8 mouse cellular contexts compared by ENCODE assay signal in the genomic region with DNA sequence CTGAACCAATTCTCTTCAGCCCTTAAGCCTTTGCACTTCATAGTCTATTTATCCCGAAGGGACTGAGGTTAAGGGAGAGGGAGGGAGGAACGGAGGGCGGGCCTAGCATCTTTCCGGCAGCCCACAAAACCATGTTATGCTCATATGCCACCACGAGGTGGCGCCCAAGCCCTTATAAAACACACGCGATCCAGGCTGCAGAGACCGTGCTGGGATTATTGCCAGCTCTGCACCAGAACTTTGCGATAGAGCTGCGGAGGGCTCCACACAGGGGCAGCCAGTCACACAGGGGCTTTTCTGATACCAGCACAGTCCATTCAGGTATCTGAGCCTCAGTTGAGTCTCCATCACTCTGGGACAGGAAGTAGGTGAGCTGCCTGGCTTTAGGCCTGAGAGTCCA. TPM values are rescaled to one million over a fixed set of nuclear protein-coding genes. Genes with fewer than 3 reads are reported as not detected.
DNase-seq lines count a peak whose midpoint lies in the region; ATAC-seq and TF ChIP-seq lines count a peak whose summit lies in the region.

No protein-coding gene starts in this region.

- H3K4me3 ChIP-seq in hindbrain, embryonic 16.5 days (ENCODE audit: low read length) = no peak overlapping the region
- H3K4me3 ChIP-seq in left cerebral cortex, adult 2 months = no peak overlapping the region
- H3K4me3 ChIP-seq in midbrain, embryonic 10.5 days = no peak overlapping the region

- peak; percentile 40 for ATAC-seq in Patski
- ATAC-seq in frontal cortex, adult (ENCODE audit: low TSS enrichment) = peak; percentile 64
- peak; percentile 58 for ATAC-seq in hindbrain, embryonic 16.5 days

- in situ Hi-C loops in Patski (cut with MboI; ENCODE audit: low pct_unique_long_range_greater_than_20kb) = loop anchor here (5.0 to 25.0 kb wide), 4 partner anchors 182 to 588 kb away; no protein-coding TSS in a partner anchor

- H3K27ac ChIP-seq in hindbrain, embryonic 16.5 days (ENCODE audit: low read depth, low read length) = no peak overlapping the region
- H3K27ac ChIP-seq in left cerebral cortex, adult 2 months = no peak overlapping the region
- H3K27ac ChIP-seq in midbrain, embryonic 10.5 days (replicated peaks) = no peak overlapping the region

- no peaks in the 10 kb centered on the region for H3K36me3 ChIP-seq in hindbrain, embryonic 16.5 days (ENCODE audit: control insufficient read depth, insufficient read depth, low read length)
- H3K36me3 ChIP-seq in midbrain, embryonic 10.5 days = no peaks in the 10 kb centered on the region

- under 1% methylated on average over 11 of the region's 11 CpGs for WGBS in hindbrain, embryonic 16.5 days
- 2% methylated on average over 11 of the region's 11 CpGs for WGBS in midbrain, embryonic 10.5 days

- peak; percentile 64 for DNase-seq in Patski (ENCODE audit: low read depth, low spot score)
- peak; percentile 93 for DNase-seq in cerebellum, adult 8-10 months
- peak; percentile 91 to 93 for DNase-seq in left cerebral cortex, adult 2 months (ENCODE audit: extremely low spot score in 1 of 2, low spot score in 2 of 2)
- peak; percentile 85 for DNase-seq in midbrain, embryonic 10.5 days (ENCODE audit: low spot score)
- DNase-seq in right cerebral cortex, postnatal 4 days = peak; percentile 95
- peak; percentile 84 to 91 for DNase-seq in urinary bladder, postnatal 4 days (ENCODE audit: low spot score in 2 of 2)

- no peak overlapping the region for H3K9ac ChIP-seq in hindbrain, embryonic 16.5 days (ENCODE audit: low read depth, low read length)

- POLR2A ChIA-PET in Patski (lab: Charles Lee) = no interaction called here

- no peak for TF ChIP-seq CTCF in Patski (IDR thresholded peaks at IDR 0.05)
- peak; percentile 88 for TF ChIP-seq CTCF in left cerebral cortex, adult 2 months (IDR thresholded peaks at IDR 0.05)

- CTCF ChIA-PET in Patski (lab: Charles Lee) = interaction anchor here (0.7 to 4.1 kb wide), 18 partner anchors 13 to 406 kb away, joined by 3 to 31 read pairs (median 3); partner anchors contain the start of gene Ext2

- no peaks in the 10 kb centered on the region for H3K27me3 ChIP-seq in Patski
- H3K27me3 ChIP-seq in hindbrain, embryonic 16.5 days (replicated peaks; ENCODE audit: control insufficient read depth, insufficient read depth, low read length) = no peaks in the 10 kb centered on the region
- H3K27me3 ChIP-seq in midbrain, embryonic 10.5 days (ENCODE audit: low read depth, poor library complexity, severe bottlenecking) = peaks cover 37% of the 10 kb centered on the region

- peaks cover 2% of the 10 kb centered on the region; the same call in 1 of the 2 replicates for H3K4me1 ChIP-seq in hindbrain, embryonic 16.5 days (ENCODE audit: control insufficient read depth, insufficient read depth, low read depth, low read length)
- H3K4me1 ChIP-seq in midbrain, embryonic 10.5 days = peaks cover 25% of the 10 kb centered on the region

- H3K9me3 ChIP-seq in hindbrain, embryonic 16.5 days (ENCODE audit: control insufficient read depth, low read length) = no peaks in the 10 kb centered on the region
- H3K9me3 ChIP-seq in midbrain, embryonic 10.5 days (replicated peaks) = no peaks in the 10 kb centered on the region

- H3K4me2 ChIP-seq in hindbrain, embryonic 16.5 days (ENCODE audit: low read length) = no peak overlapping the region

- intact Hi-C loops in left cerebral cortex, adult 2 months (cut with DNase I) = loop anchor here (1.0 to 10.0 kb wide), 3 partner anchors 184 to 340 kb away; no protein-coding TSS in a partner anchor

RNA-seq across cellular contexts. Expression of gene Cd82, which starts 12.1 kb away (rescaled TPM):
- 63.2 TPM for polyA plus RNA-seq in Patski (2021)
- polyA plus RNA-seq in hindbrain, embryonic 16.5 days (2015; fragmentation: Nextera tagmentation; extraction: Ambion mirVana) = 24.5 and 26.8 TPM in 2 replicates
- total RNA-seq in left cerebral cortex, adult 2 months (2021) = 10 to 100 TPM; 12.8 to 17.8 TPM
- 5.1 and 5.9 TPM in 2 replicates for polyA plus RNA-seq in midbrain, embryonic 10.5 days (2016; fragmentation: Nextera tagmentation; extraction: Ambion mirVana)
